Mouse (Mus musculus): ENCODE data around the gene Bud23. TPM values are rescaled to one million over a fixed set of nuclear protein-coding genes. Genes with fewer than 3 reads are reported as not detected.

The Bud23 gene
- polyA plus RNA-seq, 1 experiment = 44.1 TPM

DNA sequence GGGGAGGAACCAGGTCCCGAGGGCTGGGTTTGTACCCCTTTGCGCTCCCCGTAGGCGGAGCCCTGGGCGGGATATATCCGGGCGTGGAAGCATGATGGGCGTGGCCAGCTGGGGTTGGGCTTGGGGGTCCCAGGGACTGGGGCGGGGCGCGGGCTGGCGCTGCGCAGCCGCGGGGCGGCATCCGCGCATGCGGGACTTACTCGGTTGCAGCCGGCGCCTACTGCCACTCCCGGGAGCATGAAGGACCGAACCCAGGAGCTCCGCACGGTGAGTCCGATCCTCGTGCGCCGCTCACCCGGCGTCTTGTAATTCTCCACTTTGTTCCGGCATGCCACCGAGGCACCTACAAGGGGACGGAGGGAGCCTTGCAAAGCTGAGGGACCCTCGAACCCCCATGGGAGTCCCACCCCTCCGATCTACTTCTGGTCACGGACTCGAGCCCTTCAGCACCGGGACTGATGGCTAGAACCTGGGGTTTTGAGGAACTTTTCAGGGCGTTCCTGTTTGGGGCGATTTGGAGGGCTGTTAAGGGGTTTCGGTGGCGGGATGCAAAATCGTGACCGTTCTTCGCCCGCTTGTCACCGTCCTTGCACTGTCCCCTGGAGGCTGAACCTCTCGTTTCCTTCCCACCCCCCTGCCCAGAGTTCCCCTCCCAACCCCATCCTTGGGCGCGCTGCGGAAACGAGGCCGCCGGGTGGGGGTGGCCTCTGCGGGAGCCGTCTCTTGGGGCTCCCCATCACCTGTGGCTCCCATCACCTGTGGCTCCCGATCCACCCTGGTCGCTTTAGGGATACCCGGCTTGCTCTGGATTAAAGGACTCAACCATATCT is 41.2 kb downstream of the Bud23 start, which contains the start of gene Stx1a:
Stx1a (plus strand) TSS at position 139 of the 830 bp plus-strand sequence.
- TF ChIP-seq CTCF (IDR thresholded peaks at IDR 0.05; ENCODE audit: control insufficient read depth, insufficient read depth, low read length) = no peak
- peak; percentile 13; the same call in 1 of the 2 replicates for TF ChIP-seq POLR2A (IDR thresholded peaks at IDR 0.05; ENCODE audit: borderline replicate concordance, control insufficient read depth, low read depth, low read length)
- Histone ChIP-seq H3K4me3 (replicated peaks; ENCODE audit: control insufficient read depth, low read depth, low read length) (peak within 1 kb of the TSS; percentile 45), H3K4me1 (ENCODE audit: control insufficient read depth, insufficient read depth, low read length) (peaks cover 2% of the 10 kb centered on the region), H3K27ac (ENCODE audit: control insufficient read depth, insufficient read depth, low read depth, low read length, poor library complexity) (no peak within 1 kb of the TSS)
- WGBS = under 1% methylated on average over 61 of the region's 61 CpGs

DNA sequence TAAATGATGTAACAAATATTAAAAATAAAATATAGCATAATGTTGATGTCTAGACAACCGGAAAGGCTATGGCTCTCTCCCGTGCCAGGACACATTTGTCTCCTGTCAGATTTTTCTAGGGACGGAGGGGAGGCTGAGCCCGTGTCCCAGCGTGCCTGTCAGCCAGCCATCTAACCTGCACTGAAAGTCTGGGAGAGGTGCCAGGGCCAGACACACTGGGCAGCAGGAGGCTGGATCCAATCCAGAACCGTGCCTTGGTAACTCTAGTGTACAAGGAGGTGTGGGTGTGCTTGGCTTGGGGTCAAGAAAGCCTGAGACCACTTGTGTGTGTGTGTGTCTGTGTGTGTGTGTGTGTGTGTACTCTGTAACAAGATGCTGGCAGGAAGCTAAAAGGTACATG is 42.9 kb downstream of the Bud23 start:
- no peak for TF ChIP-seq CTCF (IDR thresholded peaks at IDR 0.05; ENCODE audit: control insufficient read depth, insufficient read depth, low read length)
- TF ChIP-seq POLR2A (IDR thresholded peaks at IDR 0.05; ENCODE audit: borderline replicate concordance, control insufficient read depth, low read depth, low read length) = no peak
- H3K27ac ChIP-seq (ENCODE audit: control insufficient read depth, insufficient read depth, low read depth, low read length, poor library complexity) = no peak overlapping the region
- 32% methylated on average over 6 of the region's 6 CpGs for WGBS
- peaks cover 2% of the 10 kb centered on the region for H3K4me1 ChIP-seq (ENCODE audit: control insufficient read depth, insufficient read depth, low read length)
- no peak overlapping the region for H3K4me3 ChIP-seq (replicated peaks; ENCODE audit: control insufficient read depth, low read depth, low read length)

DNA sequence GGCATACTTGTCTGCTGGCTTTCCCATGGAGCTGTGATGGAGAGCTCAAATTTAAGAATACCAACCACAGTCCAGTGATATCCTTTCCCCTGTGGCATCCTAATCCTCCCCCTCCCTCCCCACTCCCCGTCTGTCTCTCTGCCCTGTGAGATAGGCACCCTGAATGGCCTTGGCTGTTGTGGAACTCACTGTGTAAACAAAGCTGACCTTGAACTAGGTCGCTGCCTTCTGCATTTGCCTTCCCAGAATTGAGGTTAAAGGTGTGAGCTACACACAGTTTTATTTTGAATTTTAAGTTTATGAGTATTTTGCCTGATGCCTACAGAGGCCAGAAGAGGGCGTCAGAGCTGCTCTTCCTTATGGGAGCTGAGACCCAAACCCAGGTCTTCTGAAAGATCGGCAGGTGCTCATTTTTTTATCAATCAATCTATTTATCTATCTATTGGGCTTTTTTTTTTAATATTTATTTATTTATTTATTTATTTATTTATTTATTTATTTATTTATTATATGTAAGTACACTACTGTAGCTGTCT is 48.5 kb downstream of the Bud23 start:
- no peak for TF ChIP-seq CTCF (IDR thresholded peaks at IDR 0.05; ENCODE audit: control insufficient read depth, insufficient read depth, low read length)
- no peak overlapping the region for H3K27ac ChIP-seq (ENCODE audit: control insufficient read depth, insufficient read depth, low read depth, low read length, poor library complexity)
- WGBS = 56% methylated on average over 4 of the region's 4 CpGs
- no peak overlapping the region for H3K4me3 ChIP-seq (replicated peaks; ENCODE audit: control insufficient read depth, low read depth, low read length)
- H3K4me1 ChIP-seq (ENCODE audit: control insufficient read depth, insufficient read depth, low read length) = no peaks in the 10 kb centered on the region

DNA sequence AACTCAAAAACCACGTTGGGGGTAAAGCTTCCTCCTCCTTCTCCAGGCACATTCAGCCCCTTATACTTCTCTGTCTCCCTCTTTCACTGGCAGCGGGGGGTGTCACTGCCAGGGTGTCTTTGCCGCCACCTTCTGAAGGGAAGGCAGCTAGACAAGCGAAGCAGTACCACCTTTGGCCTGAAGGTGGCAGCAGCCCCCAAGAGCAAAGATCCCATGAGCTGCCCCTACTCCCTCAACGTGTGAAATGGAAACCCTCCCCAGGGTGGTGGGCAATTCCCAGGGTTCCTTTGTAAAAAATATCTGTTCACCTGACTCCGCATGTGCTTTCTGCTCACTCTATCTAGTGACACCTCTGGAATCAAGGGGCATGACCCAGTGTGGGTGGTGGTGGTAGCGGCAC is 49.3 kb downstream of the Bud23 start:
- WGBS = 13% methylated on average over 7 of the region's 7 CpGs
- Histone ChIP-seq H3K4me1 (ENCODE audit: control insufficient read depth, insufficient read depth, low read length) (peaks cover 4% of the 10 kb centered on the region), H3K4me3 (replicated peaks; ENCODE audit: control insufficient read depth, low read depth, low read length) (no peak overlapping the region), H3K27ac (ENCODE audit: control insufficient read depth, insufficient read depth, low read depth, low read length, poor library complexity) (no peak overlapping the region)
- TF ChIP-seq POLR2A (IDR thresholded peaks at IDR 0.05; ENCODE audit: borderline replicate concordance, control insufficient read depth, low read depth, low read length) (no peak), CTCF (IDR thresholded peaks at IDR 0.05; ENCODE audit: control insufficient read depth, insufficient read depth, low read length) (peak; percentile 94)

DNA sequence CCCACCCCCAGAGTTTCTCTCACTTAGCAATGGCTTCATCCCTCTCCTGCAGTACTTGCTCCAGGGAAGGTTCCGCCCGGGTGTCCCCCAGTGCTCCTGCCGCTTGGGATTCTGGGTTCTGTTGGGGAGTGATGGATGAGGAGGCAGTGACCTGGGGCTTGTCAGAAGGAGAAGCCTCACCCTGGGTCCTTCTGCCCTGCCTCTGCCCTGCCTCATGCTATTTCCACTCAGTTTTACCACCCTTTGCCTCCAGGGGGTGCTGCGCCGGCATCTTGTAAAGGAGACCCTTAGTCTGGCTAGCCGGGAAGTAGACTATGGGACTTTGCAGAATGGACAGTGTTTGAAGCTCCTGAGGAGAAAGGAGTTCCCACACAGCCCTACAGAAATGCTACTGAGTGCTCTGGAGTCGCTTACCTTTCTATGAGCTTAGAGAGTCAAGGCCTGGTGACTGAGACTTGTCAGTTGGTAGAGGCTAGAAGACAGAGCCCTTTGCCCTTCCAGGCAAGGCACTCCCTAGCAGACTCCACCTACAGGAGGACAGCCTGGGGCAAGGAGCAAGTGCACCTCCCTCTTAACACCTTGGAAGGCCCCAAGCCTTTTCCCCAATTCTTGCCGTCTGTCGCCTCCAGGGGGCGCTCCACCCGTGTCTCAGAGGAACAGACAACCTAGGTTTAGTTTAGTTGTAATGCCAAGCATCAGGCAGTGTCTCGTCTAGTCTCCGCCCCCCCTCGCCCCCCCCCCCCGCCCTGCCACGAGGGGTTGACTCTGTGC is 51.9 kb downstream of the Bud23 start:
- TF ChIP-seq CTCF (IDR thresholded peaks at IDR 0.05; ENCODE audit: control insufficient read depth, insufficient read depth, low read length) (peak; percentile 88), POLR2A (IDR thresholded peaks at IDR 0.05; ENCODE audit: borderline replicate concordance, control insufficient read depth, low read depth, low read length) (no peak)
- Histone ChIP-seq H3K27ac (ENCODE audit: control insufficient read depth, insufficient read depth, low read depth, low read length, poor library complexity) (no peak overlapping the region), H3K4me3 (replicated peaks; ENCODE audit: control insufficient read depth, low read depth, low read length) (no peak overlapping the region), H3K4me1 (ENCODE audit: control insufficient read depth, insufficient read depth, low read length) (peaks cover 4% of the 10 kb centered on the region)
- 25% methylated on average over 16 of the region's 16 CpGs for WGBS

DNA sequence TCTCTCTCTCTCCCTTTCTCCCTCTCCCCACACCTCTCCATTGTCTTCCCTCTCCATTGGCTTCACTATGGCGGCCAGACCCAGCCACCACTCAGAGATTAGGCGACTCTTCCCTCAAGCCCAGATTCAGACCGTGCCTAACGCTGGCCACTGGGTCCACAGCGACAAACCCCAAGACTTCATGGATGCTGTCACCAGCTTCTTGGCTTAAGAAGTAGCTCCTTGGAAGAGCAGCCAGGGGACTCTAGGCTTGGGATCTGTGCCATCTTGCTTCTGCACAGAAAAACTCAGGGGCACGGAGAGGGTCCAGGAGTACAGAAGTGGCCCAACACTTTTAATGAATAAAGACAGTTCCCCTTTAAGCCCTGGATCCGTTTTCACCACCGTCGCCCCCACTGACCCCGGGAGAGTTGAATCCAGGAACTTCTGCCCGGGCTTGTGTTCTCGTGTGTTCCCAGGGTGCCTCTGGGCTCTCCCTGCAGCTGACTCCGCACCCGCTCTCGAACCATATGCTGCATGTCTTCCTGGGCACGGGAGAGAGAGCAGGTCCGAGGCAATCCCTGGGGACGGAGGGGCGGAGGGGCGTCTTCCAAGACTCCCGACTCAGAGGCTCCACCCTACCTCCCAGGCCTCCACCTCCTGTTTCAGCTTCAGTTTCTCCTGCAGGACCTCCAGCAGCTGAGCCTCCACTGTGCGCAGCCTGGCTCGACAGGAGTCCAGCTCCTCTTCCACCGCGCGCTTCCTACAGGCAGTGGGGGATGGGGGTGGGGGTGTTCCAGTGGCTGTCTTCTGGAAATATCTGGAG is 52.7 kb downstream of the Bud23 start:
- Histone ChIP-seq H3K4me1 (ENCODE audit: control insufficient read depth, insufficient read depth, low read length) (peaks cover 4% of the 10 kb centered on the region), H3K4me3 (replicated peaks; ENCODE audit: control insufficient read depth, low read depth, low read length) (no peak overlapping the region), H3K27ac (ENCODE audit: control insufficient read depth, insufficient read depth, low read depth, low read length, poor library complexity) (no peak overlapping the region)
- WGBS = 86% methylated on average over 26 of the region's 26 CpGs
- TF ChIP-seq POLR2A (IDR thresholded peaks at IDR 0.05; ENCODE audit: borderline replicate concordance, control insufficient read depth, low read depth, low read length) = no peak
- no peak for TF ChIP-seq CTCF (IDR thresholded peaks at IDR 0.05; ENCODE audit: control insufficient read depth, insufficient read depth, low read length)

DNA sequence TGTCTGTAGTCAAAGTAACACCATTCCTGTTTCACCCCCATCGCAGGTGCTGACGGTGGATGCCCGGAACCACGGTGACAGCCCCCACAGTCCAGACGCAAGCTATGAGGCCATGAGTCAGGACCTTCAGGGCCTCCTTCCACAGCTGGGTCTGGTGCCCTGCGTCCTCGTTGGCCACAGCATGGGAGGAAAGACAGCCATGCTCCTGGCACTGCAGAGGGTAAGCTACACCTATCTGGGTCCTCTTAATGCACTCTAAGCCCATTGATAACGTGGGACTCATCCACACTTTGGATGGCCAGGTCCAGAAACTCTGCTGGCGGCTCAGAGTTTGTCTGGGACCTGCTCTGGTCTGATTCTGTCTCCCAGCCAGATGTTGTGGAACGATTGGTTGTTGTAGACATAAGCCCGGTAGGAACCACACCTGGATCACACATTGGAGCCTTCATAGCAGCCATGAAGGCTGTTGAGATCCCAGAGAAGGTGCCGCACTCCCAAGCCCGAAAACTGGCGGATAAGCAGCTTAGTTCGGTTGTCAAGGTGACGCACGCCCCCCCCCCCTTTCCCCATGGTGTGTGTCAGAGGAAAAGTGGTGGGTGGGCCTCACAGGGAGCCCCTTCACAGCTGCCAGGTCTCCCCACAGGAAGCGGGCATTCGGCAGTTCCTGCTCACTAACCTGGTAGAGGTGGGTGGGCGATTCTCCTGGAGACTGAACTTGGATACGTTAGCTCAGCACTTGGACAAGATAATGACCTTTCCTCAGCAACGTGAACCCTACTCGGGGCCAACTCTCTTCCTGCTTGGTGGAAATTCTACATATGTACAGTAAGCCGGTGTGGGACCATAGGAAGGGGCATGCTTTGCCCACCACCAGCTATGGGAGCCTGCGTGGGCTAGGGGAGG is 53.7 kb downstream of the Bud23 start:
- no peak overlapping the region for H3K27ac ChIP-seq (ENCODE audit: control insufficient read depth, insufficient read depth, low read depth, low read length, poor library complexity)

More for the DNA sequence above, 53.7 kb downstream of the Bud23 start:
- Histone ChIP-seq H3K4me3 (replicated peaks; ENCODE audit: control insufficient read depth, low read depth, low read length) (no peak overlapping the region), H3K4me1 (ENCODE audit: control insufficient read depth, insufficient read depth, low read length) (peaks cover 4% of the 10 kb centered on the region)
- 79% methylated on average over 25 of the region's 25 CpGs for WGBS
- no peak for TF ChIP-seq CTCF (IDR thresholded peaks at IDR 0.05; ENCODE audit: control insufficient read depth, insufficient read depth, low read length)
- TF ChIP-seq POLR2A (IDR thresholded peaks at IDR 0.05; ENCODE audit: borderline replicate concordance, control insufficient read depth, low read depth, low read length) = no peak
